Mouse (Mus musculus): ENCODE measurements around the gene Timm8a1. TPM values are rescaled to one million over a fixed set of nuclear protein-coding genes. Genes with fewer than 3 reads are reported as not detected.

Timm8a1 gene
- polyA plus RNA-seq (2012; ENCODE audit: low replicate concordance), result 1.8 and 5.5 TPM in 2 replicates

DNA sequence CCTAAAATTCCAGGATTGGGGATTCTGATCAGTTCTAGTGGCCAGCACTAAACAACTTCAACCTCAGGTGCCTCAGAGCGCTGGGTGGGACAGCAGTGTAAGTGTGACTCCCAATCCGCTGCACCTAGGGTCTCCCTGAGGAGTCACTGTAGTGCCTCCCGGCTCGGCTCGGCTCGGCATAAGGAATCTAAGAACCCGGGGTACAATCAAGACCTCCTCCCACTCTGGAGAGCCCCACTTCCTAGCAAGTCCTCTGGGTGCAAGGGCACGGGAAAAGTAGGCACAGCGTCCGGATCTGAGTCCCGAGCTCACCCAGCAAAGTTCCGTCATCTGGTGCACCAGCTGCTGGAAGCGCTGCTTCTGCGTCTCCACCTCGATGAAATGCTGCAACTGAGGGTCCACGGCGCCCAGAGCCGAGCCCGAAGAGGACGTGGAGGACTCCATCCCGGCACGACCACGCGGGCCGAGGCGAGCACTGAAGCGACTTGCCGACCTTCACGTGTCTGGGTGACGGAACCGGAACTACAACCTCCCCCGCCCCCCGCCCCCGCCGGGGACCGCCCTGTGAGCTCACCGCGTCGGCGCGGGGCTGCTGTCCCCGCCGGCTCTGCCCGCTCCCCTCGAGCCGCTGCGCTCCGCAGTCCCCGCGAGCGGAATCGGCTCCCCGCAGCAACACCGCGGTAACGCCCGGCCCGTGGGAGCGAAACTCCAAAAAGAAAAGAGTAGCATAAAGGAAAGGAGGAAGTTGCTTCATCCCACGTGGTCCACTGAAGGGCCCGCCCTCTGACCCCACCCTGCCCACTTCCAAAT is at the start of gene Timm8a1:
Gene Timm8a1, minus strand, starts transcription at position 721 of the 810 bp plus-strand sequence.

DNA sequence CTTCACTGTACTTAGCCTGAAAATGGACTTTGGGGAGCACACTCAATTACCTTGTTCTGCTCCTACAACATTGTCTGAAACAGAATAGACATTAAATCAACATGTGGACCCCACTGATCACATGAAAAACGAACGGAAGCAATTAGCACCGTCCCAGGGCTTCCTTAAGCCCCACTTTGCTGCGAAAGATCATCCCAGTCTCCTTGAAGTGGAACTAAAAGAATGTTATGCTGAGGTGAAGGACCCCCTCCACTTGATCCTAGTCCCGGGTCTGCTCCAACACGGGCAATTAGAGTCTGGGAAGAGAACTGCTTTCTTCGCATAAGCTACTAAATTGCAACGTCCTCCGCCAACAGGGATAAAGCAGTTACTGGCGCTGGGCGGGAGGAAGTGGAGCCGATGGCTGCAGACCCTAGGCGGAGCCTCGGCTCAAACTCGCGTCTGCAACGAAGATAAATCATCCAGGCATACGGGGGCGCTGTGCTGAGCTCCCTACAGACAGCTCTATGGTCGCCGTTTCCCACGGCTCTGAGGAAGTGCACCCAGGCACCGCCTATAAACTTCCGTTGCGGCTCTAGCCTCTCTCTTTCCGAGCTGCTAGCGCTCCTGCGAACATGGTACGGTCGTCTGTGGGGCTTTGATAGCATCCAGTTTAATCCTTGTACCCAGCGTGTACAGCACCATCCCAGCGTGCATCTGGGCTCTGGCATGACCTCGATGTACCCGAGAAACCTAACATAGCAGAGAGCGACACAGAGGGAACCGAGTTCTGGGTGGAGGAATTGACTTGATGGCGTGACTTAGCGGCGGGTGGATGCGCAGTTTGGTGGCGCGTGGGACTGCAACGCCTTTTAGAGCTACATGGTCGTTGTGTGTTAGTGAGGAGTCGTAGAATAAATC is 43.7 kb upstream of the Timm8a1 start, which contains the start of gene Rpl36a:
Gene Rpl36a, plus strand, starts transcription at position 552 of the 900 bp plus-strand sequence.

DNA sequence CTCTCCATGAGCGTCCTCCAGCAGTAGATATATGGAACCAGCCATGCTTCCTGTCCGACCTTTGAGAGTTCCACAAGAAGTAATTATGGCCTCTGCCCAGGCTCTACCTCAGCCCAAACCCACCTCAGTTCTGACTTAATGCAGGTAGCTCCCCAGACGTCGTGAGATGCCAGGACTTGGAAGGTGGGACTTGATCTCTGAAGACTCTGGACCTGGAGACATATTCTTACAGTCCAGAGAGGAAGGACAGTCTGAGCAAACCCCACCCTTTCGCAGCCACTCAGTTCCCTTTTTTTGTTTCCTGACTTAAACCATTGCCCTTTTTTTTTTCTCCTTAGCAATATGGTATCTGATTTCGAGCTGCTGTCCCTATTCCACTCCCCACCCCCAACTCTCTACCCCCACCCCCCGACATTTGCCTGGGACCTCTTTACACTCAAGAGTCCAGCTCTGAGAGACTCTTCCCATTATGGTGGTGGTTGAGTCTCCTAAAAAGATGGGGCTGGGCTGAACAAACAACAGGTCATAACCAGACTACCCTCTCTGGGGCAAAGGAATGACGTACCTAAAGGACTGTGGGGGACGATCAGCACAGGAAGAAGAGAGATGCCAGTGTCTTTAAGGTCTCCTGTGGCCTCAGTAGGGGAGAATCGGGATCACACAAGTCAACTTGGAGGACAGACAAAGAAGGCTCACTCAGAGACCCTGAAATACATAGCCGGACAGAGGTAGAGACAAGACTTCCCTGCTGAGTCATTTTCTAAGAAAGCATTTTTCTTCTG is 41.4 kb upstream of the Timm8a1 start, which contains the start of gene Btk:
Gene Btk, minus strand, starts transcription at position 683 of the 782 bp plus-strand sequence.

Other genes starting within 250 kb of the Timm8a1 start
- 0.26 TPM in 1 of 2 replicates, not detected in the other for gene Tmem35a, start 246.6 kb downstream of the Timm8a1 start, polyA plus RNA-seq (2012; ENCODE audit: low replicate concordance)
- 0.50 and 1.8 TPM in 2 replicates for gene Cenpi, start 233.8 kb downstream of the Timm8a1 start, polyA plus RNA-seq (2012; ENCODE audit: low replicate concordance)
- 0.26 and 0.42 TPM in 2 replicates for gene Drp2, start 137.3 kb downstream of the Timm8a1 start, polyA plus RNA-seq (2012; ENCODE audit: low replicate concordance)
- gene Taf7l, start 65.4 kb downstream of the Timm8a1 start, polyA plus RNA-seq (2012; ENCODE audit: low replicate concordance), result not detected in 2 replicates
- gene Btk, start 41.7 kb upstream of the Timm8a1 start, polyA plus RNA-seq (2012; ENCODE audit: low replicate concordance), result 2.6 and 18.3 TPM in 2 replicates
- 13.6 and 33.8 TPM in 2 replicates for gene Rpl36a, start 43.8 kb upstream of the Timm8a1 start, polyA plus RNA-seq (2012; ENCODE audit: low replicate concordance)
- gene Gla, start 59.3 kb upstream of the Timm8a1 start, polyA plus RNA-seq (2012; ENCODE audit: low replicate concordance), result 0.29 and 0.36 TPM in 2 replicates
- 2.8 and 11.1 TPM in 2 replicates for gene Hnrnph2, start 59.3 kb upstream of the Timm8a1 start, polyA plus RNA-seq (2012; ENCODE audit: low replicate concordance)
- 0.15 and 0.26 TPM in 2 replicates for gene Armcx4, start 144.7 kb upstream of the Timm8a1 start, polyA plus RNA-seq (2012; ENCODE audit: low replicate concordance)
- 0.16 and 0.35 TPM in 2 replicates for gene Armcx1, start 176.1 kb upstream of the Timm8a1 start, polyA plus RNA-seq (2012; ENCODE audit: low replicate concordance)
- gene Armcx6, start 209.6 kb upstream of the Timm8a1 start, polyA plus RNA-seq (2012; ENCODE audit: low replicate concordance), result 0.55 and 1.2 TPM in 2 replicates
- 1.4 and 1.5 TPM in 2 replicates for gene Armcx3, start 214.7 kb upstream of the Timm8a1 start, polyA plus RNA-seq (2012; ENCODE audit: low replicate concordance)